Mouse (Mus musculus) T-cell, adult 2 months (primary cell): ENCODE results near the gene Stag3.

Experiments
- DNase-seq: peaks from one replicate; pipeline ENCODE4 v3.0.0; 2022; ENCODE audit warnings: low spot score

Stag3 gene

DNA sequence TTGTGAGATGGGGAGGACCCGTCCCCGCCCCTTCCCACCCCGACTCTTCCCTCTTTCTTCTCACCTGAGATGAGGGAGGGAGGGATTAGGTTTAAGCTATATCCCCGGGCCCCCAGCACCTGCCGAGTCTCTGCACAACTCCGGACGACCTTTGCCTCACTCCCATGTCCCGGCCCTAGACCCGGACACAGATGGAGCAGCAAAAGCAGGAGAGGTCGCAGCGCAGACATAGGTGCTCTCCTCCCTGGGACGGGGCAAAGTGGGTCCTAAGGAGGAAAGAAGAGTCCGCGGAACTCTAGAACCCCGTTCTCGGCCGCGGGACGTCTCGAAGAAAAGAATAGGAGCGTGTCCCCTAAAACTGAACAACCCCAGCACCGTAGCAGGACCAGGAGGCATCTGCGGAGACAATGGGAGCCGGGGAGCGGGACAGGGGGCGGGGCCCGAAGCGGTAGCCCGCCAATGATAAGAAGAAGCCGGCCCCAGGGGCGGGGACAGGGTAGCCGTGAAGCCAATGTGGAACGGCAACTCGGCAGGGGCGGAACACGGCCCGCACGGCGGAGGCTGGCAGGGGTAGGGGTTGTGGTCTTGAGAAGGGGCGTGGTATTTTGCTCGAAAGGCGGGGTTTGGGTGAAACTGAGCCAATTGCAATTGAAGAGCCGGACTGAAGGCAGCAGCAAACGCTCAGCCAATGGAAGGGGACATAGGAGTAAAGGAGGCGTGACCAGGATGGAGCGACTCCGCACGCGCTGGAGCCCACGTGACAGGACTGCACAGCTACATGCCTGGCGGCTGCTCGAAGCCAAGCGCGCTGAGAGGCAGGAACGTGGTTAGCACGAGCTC is at the start of gene Stag3, which contains the start of the genes Gm43720 and Gpc2:
Stag3 (plus strand) TSS at position 656 of the 840 bp plus-strand sequence.
Gm43720 (minus strand) TSS at position 374 of the 840 bp plus-strand sequence.
Gpc2 (minus strand) TSS at position 421 of the 840 bp plus-strand sequence.
- peak; percentile 88 for DNase-seq

DNA sequence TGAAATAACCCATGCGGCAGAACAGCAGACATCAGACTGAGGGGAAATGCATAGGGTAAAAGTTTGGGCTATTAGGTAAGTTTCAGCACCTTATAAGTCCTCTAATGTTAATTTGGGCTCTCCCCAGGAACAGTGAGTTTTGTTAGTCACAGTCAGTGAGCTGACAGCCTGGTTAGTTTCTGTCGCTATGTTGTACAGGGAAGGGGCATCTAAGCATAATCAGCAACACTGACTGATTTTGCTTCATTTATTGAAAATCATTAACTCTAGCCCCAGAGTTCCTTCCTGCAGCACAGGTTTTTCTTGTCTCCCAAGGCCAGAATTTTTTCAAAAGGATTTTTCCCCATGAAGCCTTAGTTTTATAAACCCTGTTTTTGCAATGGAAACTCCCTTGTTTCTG is 46.3 kb upstream of the Stag3 start:
- DNase-seq = no peak

- no peak for DNase-seq
These were observed 45.8 kb upstream of the Stag3 start for GRCm38 (mm10) chr5:138234224-138234623.

GRCm38 (mm10) chr5:138241511-138241910 is 38.5 kb upstream of the Stag3 start:
- DNase-seq = no peak

DNA sequence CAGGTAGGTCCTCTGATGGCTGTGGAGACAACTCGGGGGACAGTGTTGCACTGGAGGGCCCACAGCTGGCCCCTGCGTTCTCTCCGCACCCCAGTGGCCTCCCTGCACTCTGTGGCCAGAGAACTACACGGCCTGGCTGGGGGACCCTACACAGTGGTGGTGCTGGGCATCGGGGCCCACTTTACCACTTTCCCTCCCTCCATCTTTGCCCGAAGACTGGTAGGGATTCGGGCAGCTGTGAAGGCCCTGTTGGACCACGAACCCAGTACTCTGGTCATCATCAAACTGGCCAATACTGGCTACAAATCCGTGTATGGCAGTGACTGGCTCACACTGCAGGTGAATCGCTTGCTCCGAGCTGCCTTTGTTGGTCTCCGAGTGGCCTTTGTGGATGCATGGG is 28.9 kb upstream of the Stag3 start:
- DNase-seq = no peak

DNA sequence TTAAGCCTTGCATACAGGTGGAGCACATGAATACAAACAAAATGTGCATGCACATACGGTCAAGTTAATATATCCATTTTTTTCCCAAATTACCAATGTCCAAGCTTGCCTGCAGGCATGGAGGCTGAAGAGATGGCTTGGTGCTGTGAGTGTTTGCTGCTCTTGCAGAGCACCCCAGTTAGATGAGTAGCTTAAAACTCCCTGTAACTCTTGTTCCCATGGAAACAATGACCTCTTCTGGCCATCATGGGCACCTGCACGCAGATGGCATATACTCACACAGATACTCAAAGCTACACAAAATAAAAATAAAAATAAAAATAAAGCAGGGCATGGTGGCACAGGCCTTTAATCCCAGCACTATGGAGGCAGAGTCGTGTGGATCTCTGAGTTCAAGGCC is 27.0 kb upstream of the Stag3 start:
- DNase-seq = no peak

DNA sequence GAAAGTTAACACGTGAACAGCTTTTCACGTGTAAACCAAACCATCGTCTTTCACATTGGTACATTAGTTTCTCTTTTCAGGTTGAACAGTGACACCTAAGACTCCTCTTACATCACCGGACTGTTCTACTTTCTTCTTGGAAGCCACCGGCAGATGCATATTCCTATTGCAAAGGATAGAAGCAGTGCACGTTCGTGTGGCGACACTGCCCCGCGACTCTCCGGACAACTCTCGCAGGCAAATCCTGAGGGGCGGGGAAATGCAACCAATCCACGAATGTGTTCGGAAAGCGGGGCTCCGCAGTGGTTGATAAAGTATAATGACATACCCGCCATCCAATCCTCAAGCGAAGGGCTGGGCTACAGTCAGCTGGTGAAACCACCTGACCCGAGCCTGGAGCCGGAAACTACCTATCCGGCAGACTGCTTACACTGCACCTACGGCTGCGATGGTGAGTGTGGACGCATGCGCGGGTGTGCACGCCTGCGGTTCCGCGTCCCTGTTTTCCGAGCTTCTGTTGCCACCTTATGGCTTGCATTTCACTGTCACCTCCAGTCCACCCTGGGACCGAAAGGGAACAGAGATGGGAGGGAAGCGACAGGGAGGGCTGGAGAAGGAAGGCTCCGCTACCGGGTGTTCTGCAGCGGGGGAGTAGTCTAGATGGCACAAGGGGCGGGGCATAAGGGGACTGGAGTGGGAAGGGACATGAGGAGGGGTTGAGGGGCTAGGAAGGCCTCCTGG is 24.5 kb upstream of the Stag3 start, which contains the start of gene Lamtor4:
Lamtor4 (plus strand) TSS at position 130 of the 741 bp plus-strand sequence.
- DNase-seq = peak; percentile 93

- no peak for DNase-seq
These were observed 24.0 kb upstream of the Stag3 start for GRCm38 (mm10) chr5:138256094-138256467.

DNA sequence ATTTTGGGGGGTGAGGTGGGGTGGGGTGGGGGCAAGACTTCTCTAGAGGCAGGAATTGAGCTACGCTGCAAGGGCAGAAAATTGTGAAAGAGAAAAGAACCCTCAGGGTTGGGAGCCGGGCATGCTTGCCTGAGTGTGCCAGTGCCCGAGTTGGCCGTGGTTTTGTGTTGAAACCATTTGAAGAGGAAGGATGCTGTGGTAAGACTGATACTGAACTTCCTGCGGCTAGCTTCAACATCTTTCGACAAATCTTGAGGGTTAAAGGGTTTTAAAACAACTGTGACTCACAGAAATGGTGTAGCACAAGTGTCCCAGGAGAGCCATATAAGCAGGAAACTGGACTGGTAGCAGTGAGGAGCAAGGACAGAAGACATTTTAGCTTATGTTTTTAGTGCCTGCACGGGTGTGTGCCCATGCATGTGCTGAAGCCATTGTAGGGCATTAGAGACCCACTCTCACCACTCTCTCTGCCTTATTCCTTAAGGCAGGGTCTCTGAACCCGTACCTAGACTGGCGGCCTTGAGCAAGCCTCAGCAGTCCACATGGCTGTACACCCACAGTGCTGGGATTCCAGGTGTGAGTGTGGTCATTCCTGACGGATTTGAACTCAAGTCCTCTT is 23.0 kb upstream of the Stag3 start:
- peak; percentile 57 for DNase-seq

- no peak for DNase-seq
These were observed 22.5 kb upstream of the Stag3 start for GRCm38 (mm10) chr5:138257585-138257978.

DNA sequence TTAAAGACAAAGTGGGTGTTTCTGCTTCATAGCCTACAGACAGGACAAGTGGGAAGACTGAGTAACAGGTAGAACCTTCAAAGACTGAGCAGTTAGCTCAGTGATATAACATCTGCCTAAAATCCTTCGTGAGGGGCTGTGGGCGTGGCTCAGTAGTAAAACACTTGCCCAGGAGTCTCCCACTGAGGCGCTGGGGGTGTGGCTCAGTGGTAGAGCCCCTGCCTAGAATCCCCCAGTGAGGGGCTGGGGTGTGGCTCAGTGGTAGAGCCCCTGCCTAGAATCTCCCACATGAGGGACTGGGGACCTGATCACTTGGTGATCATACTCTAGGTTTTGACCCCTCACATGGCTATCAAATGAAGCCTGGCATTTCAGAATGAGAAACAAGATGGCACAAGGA is 22.0 kb upstream of the Stag3 start:
- DNase-seq = no peak

- no peak for DNase-seq
These were observed 21.5 kb upstream of the Stag3 start for GRCm38 (mm10) chr5:138258542-138258941.

- no peak for DNase-seq
These were observed 21.0 kb upstream of the Stag3 start for GRCm38 (mm10) chr5:138258993-138259392.

GRCm38 (mm10) chr5:138260051-138260450 is 20.0 kb upstream of the Stag3 start:
- DNase-seq = no peak

- no peak for DNase-seq
These were observed 19.2 kb upstream of the Stag3 start for GRCm38 (mm10) chr5:138260834-138261233.

GRCm38 (mm10) chr5:138262001-138262400 is 18.0 kb upstream of the Stag3 start:
- no peak for DNase-seq

GRCm38 (mm10) chr5:138262582-138263240 is 17.3 kb upstream of the Stag3 start:
- no peak for DNase-seq

DNA sequence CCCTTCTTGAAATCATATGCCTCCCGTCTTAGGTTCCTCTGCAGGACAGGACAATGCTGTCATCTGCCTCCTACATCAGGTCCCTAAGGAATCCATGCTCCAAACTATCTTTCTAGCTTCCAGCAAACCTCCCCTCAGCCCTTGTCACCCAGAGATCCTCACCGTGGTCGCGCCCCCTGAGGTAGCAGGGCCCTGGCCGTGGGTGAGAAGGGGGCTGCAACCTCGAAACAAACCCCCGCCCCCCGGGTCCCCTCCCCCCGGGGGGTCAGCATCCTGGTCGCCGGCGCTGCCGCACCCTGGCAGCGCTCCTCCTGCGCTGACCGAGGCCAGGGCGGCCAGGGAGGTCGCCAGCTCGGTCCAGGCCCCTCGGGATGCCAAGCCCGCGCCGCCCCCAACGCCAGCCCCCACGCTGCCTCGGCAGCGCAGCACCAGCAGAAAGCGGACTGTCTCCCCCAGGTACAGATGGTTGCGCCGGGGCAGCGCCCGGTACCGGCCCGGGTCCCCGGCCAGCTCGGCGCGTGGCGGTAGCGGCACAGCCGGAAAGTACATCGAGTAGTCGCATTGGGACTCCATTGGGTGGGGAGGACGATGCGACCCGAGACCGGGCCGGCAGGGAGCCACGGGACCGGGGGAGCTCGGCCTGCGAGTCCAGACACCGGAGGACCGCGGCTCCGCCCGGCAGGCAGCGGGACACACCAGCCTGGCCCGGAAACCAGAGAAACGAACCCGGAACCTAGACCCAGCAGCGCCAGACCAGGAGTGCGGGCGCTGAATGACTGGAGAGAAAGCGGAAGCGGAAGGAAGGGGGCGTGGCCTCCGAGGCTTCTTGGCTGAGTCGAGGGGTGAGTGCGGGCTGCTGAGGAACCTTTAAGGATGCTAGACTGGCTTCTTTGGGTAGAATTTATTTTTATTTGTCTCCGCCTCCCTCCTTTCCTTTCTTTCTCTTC is 16.5 kb upstream of the Stag3 start, which contains the start of gene BC037034:
BC037034 (minus strand) TSS at position 774 of the 947 bp plus-strand sequence.
- DNase-seq = peak; percentile 90

GRCm38 (mm10) chr5:138264207-138264578 is 15.8 kb upstream of the Stag3 start:
- no peak for DNase-seq

DNA sequence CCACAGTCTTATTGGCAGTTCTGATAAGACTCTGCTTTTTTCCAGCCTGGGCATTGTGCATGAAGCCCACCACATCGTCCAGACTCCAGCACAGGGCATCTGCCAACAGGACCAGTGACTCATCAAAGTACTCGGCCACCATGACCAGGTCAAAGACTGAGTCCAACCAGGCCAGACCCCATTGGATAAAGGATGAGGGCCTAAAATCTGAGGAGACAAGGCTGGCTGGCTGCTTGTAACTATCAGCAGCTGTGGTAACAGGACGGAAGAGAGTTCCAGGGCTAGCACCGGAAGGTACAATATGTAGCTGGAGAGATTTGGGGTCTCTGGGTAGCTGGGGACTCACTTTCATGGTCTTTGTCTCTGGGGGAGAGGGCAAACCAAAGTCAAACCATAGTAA is 14.3 kb upstream of the Stag3 start:
- no peak for DNase-seq

DNA sequence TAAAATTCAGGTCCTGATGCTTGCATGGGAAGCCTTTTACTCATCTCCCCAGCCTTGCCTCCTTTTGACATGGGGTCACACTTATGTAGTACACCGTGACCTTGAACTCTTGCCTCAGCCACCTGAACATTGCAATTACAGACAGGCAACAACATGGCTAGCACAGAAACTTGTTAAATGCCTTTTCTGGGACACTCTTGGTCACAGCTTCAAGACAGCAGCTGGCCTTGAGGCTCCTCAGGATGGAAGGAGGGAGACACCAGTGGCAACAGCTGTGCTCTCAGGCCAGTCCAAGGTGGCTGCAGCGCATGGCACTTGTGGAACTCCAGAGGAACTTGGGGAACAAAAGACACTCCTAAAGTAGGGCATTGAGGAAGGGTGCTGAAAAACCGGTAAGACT is 12.9 kb upstream of the Stag3 start:
- DNase-seq = no peak
